Mouse (Mus musculus) ES-Bruce4 (cell line): ENCODE results near the gene Pgd.

Experiments
- CTCF ChIP-seq: IDR thresholded peaks from one replicate; pipeline ENCODE4 v1.8.1; 2011; ENCODE audit warnings: low read depth, low read length
- POLR2A ChIP-seq: IDR thresholded peaks from one replicate; pipeline ENCODE4 v1.8.1; 2011; ENCODE audit warnings: low read length; ENCODE audit not compliant: insufficient read depth

DNA sequence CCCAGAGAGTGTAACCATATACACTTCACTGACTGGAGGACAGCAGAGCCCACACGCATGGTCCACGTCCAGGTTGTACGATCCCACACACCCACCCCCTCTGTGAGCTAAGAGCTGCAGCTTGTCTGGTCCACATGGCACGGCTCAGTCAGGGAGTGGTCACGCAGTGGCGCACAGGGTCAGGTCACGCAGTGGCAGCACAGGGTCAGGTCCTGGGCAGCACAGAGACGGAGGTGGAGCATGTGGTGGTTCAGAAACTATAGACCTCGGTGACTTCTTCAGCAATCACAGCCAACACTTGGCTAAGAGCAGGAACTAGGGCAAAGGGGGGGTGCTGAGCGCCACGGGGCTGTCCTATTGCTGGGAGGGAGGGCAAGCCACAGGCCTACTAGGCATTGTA, 16.3 kb downstream of the Pgd start:
- TF ChIP-seq CTCF (no peak), POLR2A (no peak)
